Mouse (Mus musculus) embryonic facial prominence, embryonic 15.5 days (tissue): ENCODE data around the gene Atp2b2. TPM values are rescaled to one million over a fixed set of nuclear protein-coding genes. Genes with fewer than 3 reads are reported as not detected.

Source experiments
- ATAC-seq: fragments of 200-750 bp; cut with Nextera tagmentation; 2 replicates; pipeline ENCODE4 v1.8.0; 2017; ENCODE audit warnings: low read depth, moderate TSS enrichment; ENCODE audit not compliant: insufficient number of reproducible peaks, low FRiP score, low TSS enrichment
- H3K27ac ChIP-seq: fragments of 300-500 bp; sonication (generic); replicated peaks from 2 replicates; pipeline ENCODE4 v1.5.1; 2015; ENCODE audit warnings: mild to moderate bottlenecking, inconsistent platforms
- H3K27me3 ChIP-seq: fragments of 300-500 bp; sonication (generic); 2 replicates; pipeline ENCODE4 v1.6.1; 2015; ENCODE audit warnings: inconsistent platforms
- H3K36me3 ChIP-seq: fragments of 300-500 bp; sonication (generic); 2 replicates; pipeline ENCODE4 v1.6.1; 2015; ENCODE audit warnings: mild to moderate bottlenecking, inconsistent platforms
- H3K4me1 ChIP-seq: fragments of 300-500 bp; sonication (generic); 2 replicates; pipeline ENCODE4 v1.6.1; 2015; ENCODE audit warnings: inconsistent platforms
- H3K4me2 ChIP-seq: fragments of 300-500 bp; sonication (generic); replicated peaks from 2 replicates; pipeline ENCODE4 v1.6.1; 2015; ENCODE audit warnings: mild to moderate bottlenecking, inconsistent platforms
- H3K4me3 ChIP-seq: fragments of 300-500 bp; sonication (generic); replicated peaks from 2 replicates; pipeline ENCODE4 v1.5.1; 2015; ENCODE audit warnings: mild to moderate bottlenecking, inconsistent platforms
- H3K9ac ChIP-seq: fragments of 300-500 bp; sonication (generic); 2 replicates; pipeline ENCODE4 v1.6.1; 2015; ENCODE audit warnings: inconsistent platforms
- H3K9me3 ChIP-seq: fragments of 300-500 bp; sonication (generic); replicated peaks from 2 replicates; pipeline ENCODE4 v1.6.1; 2016; ENCODE audit warnings: inconsistent platforms
- WGBS: fragments of 180-500 bp; shearing (Covaris S2); methylation state at CpG from one replicate; pipeline ENCODE4 v1.1.7; 2015; 5-methylcytosine and 5-hydroxymethylcytosine counted together
- polyA plus RNA-seq: library from polyadenylated mRNA; unstranded; fragments of >200 nt; fragmentation: Nextera tagmentation; extraction: Ambion mirVana; gene quantifications from 2 replicates; pipeline ENCODE4 v1.2.1, GENCODE M21; 2015

Gene Atp2b2
- polyA plus RNA-seq, 1 experiment from 2014 or later = 0.13 TPM

GRCm38 (mm10) chr6:113942355-113942754, 100.1 kb downstream of the Atp2b2 start:
- Histone ChIP-seq H3K9me3 (no peaks in the 10 kb centered on the region), H3K4me3 (no peak overlapping the region), H3K9ac (no peak overlapping the region), H3K4me1 (no peaks in the 10 kb centered on the region), H3K27ac (no peak overlapping the region), H3K27me3 (no peaks in the 10 kb centered on the region), H3K36me3 (no peaks in the 10 kb centered on the region), H3K4me2 (no peak overlapping the region)
- no peak for ATAC-seq
- 58% methylated on average over 12 of the region's 12 CpGs for WGBS

DNA sequence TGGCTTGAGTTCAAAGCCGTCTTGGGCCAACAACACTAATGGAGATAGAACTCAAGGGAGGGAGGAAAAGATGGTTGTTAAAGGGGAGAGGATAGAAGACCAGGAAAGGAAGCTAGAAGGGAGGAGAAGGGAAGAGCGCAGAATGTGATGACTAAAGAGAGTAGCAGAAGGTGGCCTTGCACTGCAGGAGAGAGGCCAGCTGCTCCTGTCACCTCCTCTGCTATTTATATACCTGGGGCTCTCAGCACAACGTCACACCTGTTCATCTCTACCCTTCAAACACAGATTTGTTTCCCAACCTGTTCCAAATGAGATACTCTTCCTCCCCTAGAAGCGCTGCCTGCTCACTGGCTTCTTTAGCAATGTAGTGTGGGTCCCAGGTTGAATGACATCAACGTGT, 101.1 kb downstream of the Atp2b2 start:
- no peak for ATAC-seq
- no peak overlapping the region for H3K4me2 ChIP-seq
- 73% methylated on average over 5 of the region's 5 CpGs for WGBS
- no peak overlapping the region for H3K9ac ChIP-seq
- H3K27ac ChIP-seq = no peak overlapping the region
- no peaks in the 10 kb centered on the region for H3K27me3 ChIP-seq
- H3K4me1 ChIP-seq = no peaks in the 10 kb centered on the region
- no peaks in the 10 kb centered on the region for H3K36me3 ChIP-seq
- no peaks in the 10 kb centered on the region for H3K9me3 ChIP-seq
- no peak overlapping the region for H3K4me3 ChIP-seq

- H3K4me3 ChIP-seq = no peak overlapping the region
- ATAC-seq = no peak
- no peaks in the 10 kb centered on the region for H3K4me1 ChIP-seq
- no peaks in the 10 kb centered on the region for H3K9me3 ChIP-seq
- WGBS = 86% methylated on average over 8 of the region's 8 CpGs
- no peak overlapping the region for H3K9ac ChIP-seq
- no peaks in the 10 kb centered on the region for H3K27me3 ChIP-seq
- no peaks in the 10 kb centered on the region for H3K36me3 ChIP-seq
- no peak overlapping the region for H3K27ac ChIP-seq
- no peak overlapping the region for H3K4me2 ChIP-seq
Measured at GRCm38 (mm10) chr6:113939442-113939841, 103.0 kb downstream of the Atp2b2 start.

- no peak overlapping the region for H3K4me3 ChIP-seq
- H3K36me3 ChIP-seq = no peaks in the 10 kb centered on the region
- no peak overlapping the region for H3K27ac ChIP-seq
- ATAC-seq = no peak
- no peak overlapping the region for H3K4me2 ChIP-seq
- no peaks in the 10 kb centered on the region for H3K27me3 ChIP-seq
- H3K9me3 ChIP-seq = no peaks in the 10 kb centered on the region
- WGBS = 36% methylated on average over 6 of the region's 6 CpGs
- no peak overlapping the region for H3K9ac ChIP-seq
- no peaks in the 10 kb centered on the region for H3K4me1 ChIP-seq
Measured at GRCm38 (mm10) chr6:113936811-113937508, 105.5 kb downstream of the Atp2b2 start.

GRCm38 (mm10) chr6:113936111-113936510, 106.3 kb downstream of the Atp2b2 start:
- WGBS = 48% methylated on average over 8 of the region's 8 CpGs
- ATAC-seq = no peak
- H3K36me3 ChIP-seq = no peaks in the 10 kb centered on the region

DNA sequence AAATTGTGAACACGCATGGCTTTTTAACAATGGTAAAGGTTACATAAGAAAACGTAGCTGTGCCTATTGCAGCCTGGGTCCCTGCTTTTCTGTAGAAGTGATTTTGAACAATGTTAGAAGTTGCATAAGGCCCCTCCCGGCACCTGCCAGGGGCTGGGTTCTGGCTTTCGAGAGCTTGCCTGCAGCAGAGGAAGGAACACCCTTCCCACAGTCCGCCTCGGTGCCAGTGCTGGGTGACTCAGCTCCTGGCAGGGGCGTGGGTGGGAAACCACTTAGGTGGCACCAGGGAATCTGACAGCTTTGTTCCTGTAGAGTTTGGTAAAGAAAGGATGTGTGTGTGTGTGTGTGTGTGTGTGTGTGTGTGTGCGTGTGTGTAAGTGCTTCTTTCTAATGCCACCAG, 107.7 kb downstream of the Atp2b2 start:
- Histone ChIP-seq H3K27me3 (no peaks in the 10 kb centered on the region), H3K36me3 (no peaks in the 10 kb centered on the region), H3K4me1 (no peaks in the 10 kb centered on the region), H3K9ac (no peak overlapping the region), H3K4me3 (no peak overlapping the region), H3K4me2 (no peak overlapping the region), H3K27ac (no peak overlapping the region), H3K9me3 (no peaks in the 10 kb centered on the region)
- WGBS = 62% methylated on average over 8 of the region's 8 CpGs
- ATAC-seq = no peak

More at GRCm38 (mm10) chr6:113936111-113936510, 106.3 kb downstream of the Atp2b2 start:
- Histone ChIP-seq H3K9me3 (no peaks in the 10 kb centered on the region), H3K4me2 (no peak overlapping the region), H3K27ac (no peak overlapping the region), H3K27me3 (no peaks in the 10 kb centered on the region), H3K4me1 (no peaks in the 10 kb centered on the region), H3K4me3 (no peak overlapping the region), H3K9ac (no peak overlapping the region)

DNA sequence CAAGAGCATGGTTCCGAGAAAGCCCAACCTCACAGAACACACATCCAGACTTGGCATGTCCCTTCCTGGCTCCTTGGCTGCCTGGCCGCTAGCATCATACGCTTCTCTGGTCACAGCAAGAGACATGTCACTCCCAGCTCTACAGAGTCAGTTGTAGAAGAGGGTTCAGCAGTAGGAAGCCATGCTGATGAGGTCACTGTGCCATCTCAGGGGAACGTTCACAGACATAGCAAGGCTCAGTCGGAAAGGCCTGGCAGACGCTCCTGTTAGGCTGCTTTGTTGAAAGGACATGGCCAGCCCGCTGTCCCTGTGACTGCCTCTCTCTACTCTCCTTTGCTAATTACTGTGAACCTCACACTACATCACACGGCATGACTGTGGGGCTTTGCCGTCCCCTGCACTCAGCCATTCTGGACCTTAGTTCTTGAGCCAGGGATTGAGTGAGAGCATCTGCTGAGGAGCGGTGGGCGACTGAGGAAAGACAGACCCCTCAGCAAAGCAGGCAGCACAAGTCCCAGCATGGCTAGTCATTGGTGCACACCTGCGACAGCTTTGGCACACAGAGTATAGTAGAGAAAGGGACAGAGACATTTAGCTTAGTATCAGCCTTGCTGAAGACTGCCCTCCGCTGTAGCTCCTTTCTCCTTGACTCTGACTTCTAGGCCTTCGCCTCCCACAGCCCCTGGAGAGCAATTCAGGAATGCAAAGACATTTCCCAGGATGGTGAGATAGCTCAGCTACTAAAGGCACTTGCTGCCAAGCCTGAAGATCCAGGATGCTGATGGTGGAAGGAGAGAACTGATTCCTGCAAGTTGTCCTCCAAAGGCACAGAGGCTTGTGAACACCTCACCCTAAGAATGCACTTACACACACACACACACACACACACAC, 108.9 kb downstream of the Atp2b2 start:
- Histone ChIP-seq H3K9me3 (no peaks in the 10 kb centered on the region), H3K27ac (no peak overlapping the region), H3K4me3 (no peak overlapping the region), H3K27me3 (no peaks in the 10 kb centered on the region), H3K9ac (no peak overlapping the region), H3K36me3 (no peaks in the 10 kb centered on the region), H3K4me1 (no peaks in the 10 kb centered on the region), H3K4me2 (no peak overlapping the region)
- 62% methylated on average over 14 of the region's 14 CpGs for WGBS
- no peak for ATAC-seq

DNA sequence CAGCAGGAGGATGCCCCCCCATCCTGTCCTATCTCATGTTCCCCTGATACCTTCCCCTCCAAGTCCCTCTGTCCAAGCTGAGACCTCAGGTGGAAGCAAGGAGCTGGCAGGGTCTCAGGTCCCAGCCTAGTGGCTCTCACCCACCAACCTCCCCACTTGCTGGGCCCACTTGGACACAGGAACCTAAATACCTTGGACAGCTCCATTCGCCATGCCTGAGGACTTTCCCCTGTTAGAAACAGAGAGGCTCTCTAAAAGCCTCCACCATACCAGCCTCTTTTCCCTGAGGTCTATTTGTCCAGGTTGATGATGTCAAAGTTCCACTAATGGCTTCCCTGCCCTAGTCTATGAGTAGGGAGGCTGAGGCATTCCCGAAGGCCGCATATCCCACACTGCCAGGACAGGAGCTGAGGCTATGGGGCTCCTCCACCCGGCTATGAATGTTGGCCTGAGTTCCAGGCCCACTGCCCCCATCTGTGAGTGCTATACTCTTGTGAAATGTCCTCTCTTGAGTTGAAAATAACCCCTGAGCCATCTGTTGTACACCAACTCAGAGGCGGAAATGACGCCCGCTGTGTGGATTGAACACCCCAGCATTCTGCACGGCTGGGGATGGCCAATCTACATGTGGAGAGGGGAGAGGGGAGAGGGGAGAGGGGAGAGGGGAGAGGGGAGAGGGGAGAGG, 113.1 kb downstream of the Atp2b2 start:
- no peaks in the 10 kb centered on the region for H3K4me1 ChIP-seq
- no peak overlapping the region for H3K27ac ChIP-seq
- H3K9me3 ChIP-seq = no peaks in the 10 kb centered on the region
- H3K27me3 ChIP-seq = no peaks in the 10 kb centered on the region
- H3K4me2 ChIP-seq = no peak overlapping the region
- ATAC-seq = no peak
- 71% methylated on average over 8 of the region's 8 CpGs for WGBS
- no peak overlapping the region for H3K9ac ChIP-seq
- H3K4me3 ChIP-seq = no peak overlapping the region
- H3K36me3 ChIP-seq = no peaks in the 10 kb centered on the region

- no peaks in the 10 kb centered on the region for H3K9me3 ChIP-seq
- no peak overlapping the region for H3K4me3 ChIP-seq
- no peaks in the 10 kb centered on the region for H3K36me3 ChIP-seq
- H3K27me3 ChIP-seq = no peaks in the 10 kb centered on the region
- no peaks in the 10 kb centered on the region for H3K4me1 ChIP-seq
- H3K4me2 ChIP-seq = no peak overlapping the region
- WGBS = 68% methylated on average over 4 of the region's 4 CpGs
- no peak for ATAC-seq
- no peak overlapping the region for H3K9ac ChIP-seq
- no peak overlapping the region for H3K27ac ChIP-seq
Measured at GRCm38 (mm10) chr6:113923249-113923648, 119.2 kb downstream of the Atp2b2 start.

DNA sequence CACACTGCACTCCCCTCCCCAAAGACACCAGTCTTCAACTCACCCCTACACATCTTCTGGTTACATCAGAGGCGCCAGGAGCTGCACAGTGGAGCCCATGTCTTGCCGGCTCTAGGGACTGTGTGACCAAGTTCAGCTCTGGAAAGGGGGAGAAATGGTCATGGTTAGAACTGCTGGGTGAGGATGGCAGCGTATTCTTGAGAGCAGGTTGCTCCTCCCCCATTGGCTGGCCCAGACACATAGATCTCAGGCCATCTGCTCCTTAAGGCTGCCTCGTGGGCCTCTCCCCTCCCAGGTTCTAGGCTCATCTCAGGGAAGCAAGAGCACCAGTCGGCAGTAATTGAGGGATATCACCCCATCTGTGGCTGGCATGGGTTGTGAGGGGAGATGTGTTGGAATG, 121.9 kb downstream of the Atp2b2 start:
- Histone ChIP-seq H3K27me3 (no peaks in the 10 kb centered on the region), H3K9ac (no peak overlapping the region), H3K9me3 (no peaks in the 10 kb centered on the region), H3K4me2 (no peak overlapping the region), H3K4me3 (no peak overlapping the region), H3K27ac (no peak overlapping the region), H3K36me3 (no peaks in the 10 kb centered on the region), H3K4me1 (no peaks in the 10 kb centered on the region)
- 72% methylated on average over 5 of the region's 5 CpGs for WGBS
- ATAC-seq = no peak

- Histone ChIP-seq H3K9ac (no peak overlapping the region), H3K4me3 (no peak overlapping the region), H3K27me3 (no peaks in the 10 kb centered on the region), H3K4me1 (no peaks in the 10 kb centered on the region), H3K27ac (no peak overlapping the region), H3K9me3 (no peaks in the 10 kb centered on the region), H3K36me3 (no peaks in the 10 kb centered on the region), H3K4me2 (no peak overlapping the region)
- no peak for ATAC-seq
- 59% methylated on average over 3 of the region's 3 CpGs for WGBS
Measured at GRCm38 (mm10) chr6:113912753-113913152, 129.7 kb downstream of the Atp2b2 start.
